Mouse (Mus musculus): ENCODE data around the gene Ctla4. TPM values are rescaled to one million over a fixed set of nuclear protein-coding genes. Genes with fewer than 3 reads are reported as not detected.

Ctla4 gene
- total and polyA plus RNA-seq, 3 experiments = not detected

DNA sequence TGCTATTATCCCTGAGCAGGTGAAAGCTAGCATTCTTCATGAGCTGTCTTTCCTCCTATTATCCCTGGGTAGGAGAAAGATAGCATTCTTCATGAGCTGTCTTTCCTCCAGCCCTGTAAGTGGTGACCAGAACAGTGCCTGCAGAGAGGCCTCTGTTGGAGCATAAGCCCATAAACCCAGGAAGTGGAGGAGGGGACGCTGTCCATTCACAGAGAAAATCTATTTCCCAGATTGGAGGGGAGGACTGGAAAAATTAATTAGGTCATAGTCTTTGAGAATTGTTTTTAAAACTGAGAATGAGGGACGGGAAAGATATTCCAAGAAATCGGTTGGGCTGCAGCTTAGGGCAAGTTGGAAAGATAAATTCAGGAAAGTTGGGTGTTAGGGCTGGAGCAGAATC is 24.3 kb upstream of the Ctla4 start:
- no peak for DNase-seq (ENCODE audit: low read depth, low spot score)
- Histone ChIP-seq H3K79me2 (ENCODE audit: control insufficient read depth, insufficient read depth, low read length, poor library complexity) (no peaks in the 10 kb centered on the region), H3K27ac (ENCODE audit: control insufficient read depth, low read depth, low read length) (no peak overlapping the region), H3K9ac (ENCODE audit: control insufficient read depth, low read depth, low read length, poor library complexity, severe bottlenecking) (no peak overlapping the region), H3K4me3 (ENCODE audit: control insufficient read depth in 1 of 2, insufficient read depth in 1 of 2, low read depth in 2 of 2, low read length in 2 of 2) (no peak overlapping the region), H3K36me3 (ENCODE audit: control insufficient read depth in 1 of 2, insufficient read depth in 2 of 2, low read length in 2 of 2) (no peaks in the 10 kb centered on the region), H3K27me3 (ENCODE audit: control insufficient read depth in 1 of 2, insufficient read depth in 2 of 2, low read length in 2 of 2) (no peaks in the 10 kb centered on the region), H3K9me3 (replicated peaks; ENCODE audit: insufficient read depth, low read length) (no peaks in the 10 kb centered on the region), H3K4me1 (ENCODE audit: control insufficient read depth in 1 of 2, insufficient read depth in 2 of 2, low read length in 2 of 2) (no peaks in the 10 kb centered on the region; a peak in 1 of 4 replicates)
- TF ChIP-seq MYC (IDR thresholded peaks at IDR 0.05; ENCODE audit: low read depth, low read length) (no peak), TCF12 (IDR thresholded peaks at IDR 0.05; ENCODE audit: low read depth, low read length) (no peak), ZC3H11A (IDR thresholded peaks at IDR 0.05; ENCODE audit: low read depth, low read length) (no peak), MAX (IDR thresholded peaks at IDR 0.05; ENCODE audit: low read length) (no peak), ZMIZ1 (IDR thresholded peaks at IDR 0.05; ENCODE audit: low read depth, low read length) (no peak), RAD21 (IDR thresholded peaks at IDR 0.05; ENCODE audit: low read depth, low read length) (no peak), POLR2A (IDR thresholded peaks at IDR 0.05; ENCODE audit: control insufficient read depth in 1 of 2, insufficient read depth in 1 of 2, low read depth in 1 of 2, low read length in 2 of 2, poor library complexity in 1 of 2) (no peak), CHD1 (IDR thresholded peaks at IDR 0.05; ENCODE audit: low read depth, low read length) (no peak), MYB (IDR thresholded peaks at IDR 0.05; ENCODE audit: low read depth, low read length) (no peak), MXI1 (IDR thresholded peaks at IDR 0.05; ENCODE audit: low read depth, low read length) (no peak), ELF1 (IDR thresholded peaks at IDR 0.05; ENCODE audit: low read depth, low read length) (no peak), E2F4 (IDR thresholded peaks at IDR 0.05; ENCODE audit: borderline replicate concordance, low read depth, low read length) (no peak)

DNA sequence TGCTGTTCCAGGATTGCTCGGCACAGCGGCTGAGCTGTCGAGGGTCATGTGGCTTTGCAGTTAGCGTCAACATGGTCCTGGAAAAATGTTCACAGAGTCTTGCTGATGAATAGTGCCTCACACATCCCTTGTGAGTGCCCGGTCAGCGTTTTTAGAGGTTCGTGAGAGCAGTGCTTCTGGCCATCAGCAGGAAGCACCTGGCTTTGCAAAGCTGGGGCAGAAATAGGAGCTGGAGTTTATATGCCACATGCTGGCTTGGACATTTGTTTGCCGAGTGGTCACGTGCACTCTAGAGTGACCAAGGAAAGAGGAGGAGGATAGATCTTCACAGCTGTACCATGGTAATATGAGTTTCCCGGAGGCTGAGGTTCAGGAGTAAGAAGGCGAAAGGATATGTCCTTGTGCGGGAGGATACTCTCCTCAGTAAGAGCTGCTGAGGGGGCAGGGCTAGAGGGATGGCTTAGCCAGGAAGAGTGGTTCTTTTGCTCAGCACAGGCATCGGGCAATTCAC is 23.8 kb upstream of the Ctla4 start:
- H3K9me3 ChIP-seq (replicated peaks; ENCODE audit: insufficient read depth, low read length) = no peaks in the 10 kb centered on the region
- H3K36me3 ChIP-seq (ENCODE audit: control insufficient read depth in 1 of 2, insufficient read depth in 2 of 2, low read length in 2 of 2) = no peaks in the 10 kb centered on the region
- H3K4me1 ChIP-seq (ENCODE audit: control insufficient read depth in 1 of 2, insufficient read depth in 2 of 2, low read length in 2 of 2) = no peaks in the 10 kb centered on the region; a peak in 1 of 4 replicates
- no peak overlapping the region for H3K4me3 ChIP-seq (ENCODE audit: control insufficient read depth in 1 of 2, insufficient read depth in 1 of 2, low read depth in 2 of 2, low read length in 2 of 2)
- DNase-seq (ENCODE audit: low read depth, low spot score) = no peak
- H3K79me2 ChIP-seq (ENCODE audit: control insufficient read depth, insufficient read depth, low read length, poor library complexity) = no peaks in the 10 kb centered on the region
- H3K27ac ChIP-seq (ENCODE audit: control insufficient read depth, low read depth, low read length) = no peak overlapping the region
- no peak for TF ChIP-seq ZNF384 (IDR thresholded peaks at IDR 0.05; ENCODE audit: low read depth, low read length)
- no peak for TF ChIP-seq TAL1 (IDR thresholded peaks at IDR 0.05; ENCODE audit: low read length)
- TF ChIP-seq HCFC1 (IDR thresholded peaks at IDR 0.05; ENCODE audit: low read depth, low read length) = no peak
- no peak for TF ChIP-seq EP300 (IDR thresholded peaks at IDR 0.05; ENCODE audit: low read depth in 1 of 2, low read length in 2 of 2)
- no peak for TF ChIP-seq MEF2A (IDR thresholded peaks at IDR 0.05; ENCODE audit: extremely low read depth, insufficient replicate concordance, low read depth, low read length, poor library complexity, severe bottlenecking)
- TF ChIP-seq RAD21 (IDR thresholded peaks at IDR 0.05; ENCODE audit: low read depth, low read length) = no peak
- TF ChIP-seq TBP (IDR thresholded peaks at IDR 0.05; ENCODE audit: low read depth, low read length) = no peak
- TF ChIP-seq SMC3 (IDR thresholded peaks at IDR 0.05; ENCODE audit: low read depth, low read length) = no peak
- no peak for TF ChIP-seq GABPA (IDR thresholded peaks at IDR 0.05; ENCODE audit: low read depth, low read length)
- TF ChIP-seq E2F4 (IDR thresholded peaks at IDR 0.05; ENCODE audit: borderline replicate concordance, low read depth, low read length) = no peak
- no peak for TF ChIP-seq MAX (IDR thresholded peaks at IDR 0.05; ENCODE audit: low read length)
- no peak for TF ChIP-seq MAZ (IDR thresholded peaks at IDR 0.05; ENCODE audit: low read depth, low read length)
- no peak for TF ChIP-seq MYC (IDR thresholded peaks at IDR 0.05; ENCODE audit: low read depth, low read length)
- H3K27me3 ChIP-seq (ENCODE audit: control insufficient read depth in 1 of 2, insufficient read depth in 2 of 2, low read length in 2 of 2) = no peaks in the 10 kb centered on the region
- H3K9ac ChIP-seq (ENCODE audit: control insufficient read depth, low read depth, low read length, poor library complexity, severe bottlenecking) = no peak overlapping the region
